Mouse (Mus musculus): Measurements from ENCODE around the gene Rps27. TPM values are rescaled to one million over a fixed set of nuclear protein-coding genes. Genes with fewer than 3 reads are reported as not detected.

The Rps27 gene
- polyA plus RNA-seq, 1 experiment from 2014 or later, result 1,661 TPM

GRCm38 (mm10) chr3:90190859-90191510, 22.5 kb downstream of the Rps27 start:
- Histone ChIP-seq H3K9me3 (ENCODE audit: control insufficient read depth, low read length) (no peaks in the 10 kb centered on the region), H3K27ac (replicated peaks) (no peak overlapping the region), H3K36me3 (ENCODE audit: control insufficient read depth, insufficient read depth, low read length) (no peaks in the 10 kb centered on the region), H3K9ac (ENCODE audit: low read length) (no peak overlapping the region), H3K27me3 (ENCODE audit: control insufficient read depth, insufficient read depth, low read length) (no peaks in the 10 kb centered on the region), H3K4me2 (replicated peaks; ENCODE audit: low read depth) (no peak overlapping the region), H3K4me1 (replicated peaks; ENCODE audit: control insufficient read depth, insufficient read depth) (no peaks in the 10 kb centered on the region), H3K4me3 (ENCODE audit: low read depth, low read length) (no peak overlapping the region)
- ATAC-seq (ENCODE audit: low FRiP score, low TSS enrichment) (no peak), DNase-seq (ENCODE audit: low spot score) (peak; percentile 38)
- WGBS, result 44% methylated on average over 11 of the region's 11 CpGs
- TF ChIP-seq CTCF (IDR thresholded peaks at IDR 0.05; ENCODE audit: low read depth) (no peak), EP300 (optimal IDR thresholded peaks at IDR 0.05) (no peak)

- Histone ChIP-seq H3K4me1 (replicated peaks; ENCODE audit: control insufficient read depth, insufficient read depth) (no peaks in the 10 kb centered on the region), H3K9me3 (ENCODE audit: control insufficient read depth, low read length) (no peaks in the 10 kb centered on the region), H3K4me3 (ENCODE audit: low read depth, low read length) (no peak overlapping the region), H3K4me2 (replicated peaks; ENCODE audit: low read depth) (no peak overlapping the region), H3K27ac (replicated peaks) (no peak overlapping the region), H3K9ac (ENCODE audit: low read length) (no peak overlapping the region), H3K27me3 (ENCODE audit: control insufficient read depth, insufficient read depth, low read length) (no peaks in the 10 kb centered on the region), H3K36me3 (ENCODE audit: control insufficient read depth, insufficient read depth, low read length) (no peaks in the 10 kb centered on the region)
- no peak for DNase-seq (ENCODE audit: low spot score)
- no peak for ATAC-seq (ENCODE audit: low FRiP score, low TSS enrichment)
- TF ChIP-seq CTCF (IDR thresholded peaks at IDR 0.05; ENCODE audit: low read depth), result no peak
- TF ChIP-seq EP300 (optimal IDR thresholded peaks at IDR 0.05), result no peak
- 78% methylated on average over 3 of the region's 3 CpGs for WGBS
Observed at GRCm38 (mm10) chr3:90183581-90183980, 29.9 kb downstream of the Rps27 start.

GRCm38 (mm10) chr3:90179566-90179965, 33.9 kb downstream of the Rps27 start:
- no peak for DNase-seq (ENCODE audit: low spot score)
- no peaks in the 10 kb centered on the region for H3K9me3 ChIP-seq (ENCODE audit: control insufficient read depth, low read length)
- H3K4me1 ChIP-seq (replicated peaks; ENCODE audit: control insufficient read depth, insufficient read depth), result no peaks in the 10 kb centered on the region
- H3K4me2 ChIP-seq (replicated peaks; ENCODE audit: low read depth), result no peak overlapping the region
- no peak overlapping the region for H3K27ac ChIP-seq (replicated peaks)
- no peak overlapping the region for H3K9ac ChIP-seq (ENCODE audit: low read length)
- no peaks in the 10 kb centered on the region for H3K27me3 ChIP-seq (ENCODE audit: control insufficient read depth, insufficient read depth, low read length)
- WGBS, result 55% methylated on average over 3 of the region's 3 CpGs
- H3K36me3 ChIP-seq (ENCODE audit: control insufficient read depth, insufficient read depth, low read length), result no peaks in the 10 kb centered on the region
- ATAC-seq (ENCODE audit: low FRiP score, low TSS enrichment), result no peak
- TF ChIP-seq EP300 (optimal IDR thresholded peaks at IDR 0.05) (no peak), CTCF (IDR thresholded peaks at IDR 0.05; ENCODE audit: low read depth) (no peak)
- no peak overlapping the region for H3K4me3 ChIP-seq (ENCODE audit: low read depth, low read length)

Other genes with a start within 250 kb of the Rps27 start
- 73.6 and 77.7 TPM in 2 replicates for gene Hax1, start 214.9 kb downstream of the Rps27 start, polyA plus RNA-seq (2015; fragmentation: Nextera tagmentation; extraction: Ambion mirVana)
- gene 4933434E20Rik, start 162.0 kb downstream of the Rps27 start, polyA plus RNA-seq (2015; fragmentation: Nextera tagmentation; extraction: Ambion mirVana), result 109 and 115 TPM in 2 replicates
- 75.2 and 80.4 TPM in 2 replicates for gene Ubap2l, start 161.0 kb downstream of the Rps27 start, polyA plus RNA-seq (2015; fragmentation: Nextera tagmentation; extraction: Ambion mirVana)
- 327 TPM in 2 replicates for gene Tpm3, start 141.0 kb downstream of the Rps27 start, polyA plus RNA-seq (2015; fragmentation: Nextera tagmentation; extraction: Ambion mirVana)
- 0.05 and 0.06 TPM in 2 replicates for gene Nup210l, start 109.5 kb downstream of the Rps27 start, polyA plus RNA-seq (2015; fragmentation: Nextera tagmentation; extraction: Ambion mirVana)
- gene Rab13, start within 50 bp of the Rps27 start, polyA plus RNA-seq (2015; fragmentation: Nextera tagmentation; extraction: Ambion mirVana), result 17.8 and 18.2 TPM in 2 replicates
- 131 TPM in 2 replicates for gene Jtb, start 17.9 kb upstream of the Rps27 start, polyA plus RNA-seq (2015; fragmentation: Nextera tagmentation; extraction: Ambion mirVana)
- 41.9 TPM in 2 replicates for gene Creb3l4, start 29.9 kb upstream of the Rps27 start, polyA plus RNA-seq (2015; fragmentation: Nextera tagmentation; extraction: Ambion mirVana)
- gene Slc39a1, start 34.5 kb upstream of the Rps27 start, polyA plus RNA-seq (2015; fragmentation: Nextera tagmentation; extraction: Ambion mirVana), result 95.4 and 102 TPM in 2 replicates
- gene Crtc2, start 40.5 kb upstream of the Rps27 start, polyA plus RNA-seq (2015; fragmentation: Nextera tagmentation; extraction: Ambion mirVana), result 8.9 and 11.8 TPM in 2 replicates
- 0.95 and 1.1 TPM in 2 replicates for gene Dennd4b, start 51.5 kb upstream of the Rps27 start, polyA plus RNA-seq (2015; fragmentation: Nextera tagmentation; extraction: Ambion mirVana)
- gene Gatad2b, start 79.5 kb upstream of the Rps27 start, polyA plus RNA-seq (2015; fragmentation: Nextera tagmentation; extraction: Ambion mirVana), result 4.0 and 4.8 TPM in 2 replicates
- 4.7 and 5.3 TPM in 2 replicates for gene Slc27a3, start 176.3 kb upstream of the Rps27 start, polyA plus RNA-seq (2015; fragmentation: Nextera tagmentation; extraction: Ambion mirVana)
- 9.2 and 9.7 TPM in 2 replicates for gene Ints3, start 220.0 kb upstream of the Rps27 start, polyA plus RNA-seq (2015; fragmentation: Nextera tagmentation; extraction: Ambion mirVana)